Mouse (Mus musculus): ENCODE results near the gene Tango6.
A peak's percentile ranks its signal among the peaks of the same experiment; 100 is the strongest.
"Not testable (repeated sequence)": the region's sequence is repeated elsewhere in the genome, so short reads cannot be mapped to it uniquely, and the experiment has no call there.

Tango6 gene

GRCm38 (mm10) chr8:106870537-106871327 is 187.9 kb downstream of the Tango6 start:
- no peak for DNase-seq (ENCODE audit: extremely low read depth, low read depth, low spot score)

- no peak for DNase-seq (ENCODE audit: extremely low read depth, low read depth, low spot score)
These were observed 188.6 kb downstream of the Tango6 start for GRCm38 (mm10) chr8:106871328-106871926.

- DNase-seq (ENCODE audit: extremely low read depth, low read depth, low spot score) = no peak
These were observed 189.1 kb downstream of the Tango6 start for GRCm38 (mm10) chr8:106871931-106872371.

GRCm38 (mm10) chr8:106872454-106873034 is 189.7 kb downstream of the Tango6 start:
- DNase-seq (ENCODE audit: extremely low read depth, low read depth, low spot score) = no peak

- DNase-seq (ENCODE audit: extremely low read depth, low read depth, low spot score) = no peak
These were observed 197.3 kb downstream of the Tango6 start for GRCm38 (mm10) chr8:106880121-106880707.

- not testable (repeated sequence) for DNase-seq (ENCODE audit: extremely low read depth, low read depth, low spot score)
These were observed 201.2 kb downstream of the Tango6 start for GRCm38 (mm10) chr8:106884094-106884493.

- DNase-seq (ENCODE audit: extremely low read depth, low read depth, low spot score) = not testable (repeated sequence)
These were observed 202.0 kb downstream of the Tango6 start for GRCm38 (mm10) chr8:106884826-106885400.

GRCm38 (mm10) chr8:106887336-106888189 is 204.7 kb downstream of the Tango6 start:
- peak; percentile 16 for DNase-seq (ENCODE audit: extremely low read depth, low read depth, low spot score)

GRCm38 (mm10) chr8:106888803-106889202 is 205.9 kb downstream of the Tango6 start:
- DNase-seq (ENCODE audit: extremely low read depth, low read depth, low spot score) = no peak

- no peak for DNase-seq (ENCODE audit: extremely low read depth, low read depth, low spot score)
These were observed 209.4 kb downstream of the Tango6 start for GRCm38 (mm10) chr8:106892210-106892805.

- no peak for DNase-seq (ENCODE audit: extremely low read depth, low read depth, low spot score)
These were observed 210.1 kb downstream of the Tango6 start for GRCm38 (mm10) chr8:106892806-106893451.

GRCm38 (mm10) chr8:106893481-106894156 is 210.8 kb downstream of the Tango6 start, which contains the start of gene Utp4:
Gene Utp4, plus strand, starts transcription at chr8:106893636.
- no peak for DNase-seq (ENCODE audit: extremely low read depth, low read depth, low spot score)

GRCm38 (mm10) chr8:106899473-106899872 is 216.6 kb downstream of the Tango6 start:
- DNase-seq (ENCODE audit: extremely low read depth, low read depth, low spot score) = no peak
